31 mouse cellular contexts compared by ENCODE assay signal in genomic region chr13:5367058-5367797, GRCm38 (mm10).
"Had no signal": no experiment of that assay in that cellular context is flagged by ENCODE, and none has a peak within 500 bp of the region (broad histone marks: within the 10 kb centered on the region; RNA-seq: fewer than 3 reads in every experiment).

No protein-coding gene starts in this region.

- H3K27me3 ChIP-seq: limb, embryonic 12.5 days; limb, embryonic 13.5 days; limb, embryonic 15.5 days; liver, embryonic 12.5 days; liver, embryonic 13.5 days; liver, embryonic 15.5 days; lung, embryonic 15.5 days; megakaryocyte, embryonic 14.5 days; midbrain, embryonic 12.5 days; midbrain, embryonic 15.5 days; neural tube, embryonic 12.5 days; neural tube, embryonic 13.5 days had no signal

- H3K4me1 ChIP-seq: limb, embryonic 10.5 days; limb, embryonic 12.5 days; limb, embryonic 13.5 days; limb, embryonic 15.5 days; liver, embryonic 12.5 days; liver, embryonic 13.5 days; liver, embryonic 15.5 days; lung, embryonic 15.5 days; megakaryocyte, embryonic 14.5 days; midbrain, embryonic 10.5 days; midbrain, embryonic 12.5 days; midbrain, embryonic 15.5 days; neural tube, embryonic 12.5 days; neural tube, embryonic 13.5 days had no signal

- H3K27ac ChIP-seq: limb, embryonic 10.5 days; limb, embryonic 12.5 days; limb, embryonic 13.5 days; limb, embryonic 15.5 days; liver, embryonic 12.5 days; liver, embryonic 13.5 days; liver, embryonic 14.5 days; liver, embryonic 15.5 days; lung, embryonic 15.5 days; macrophage; midbrain, embryonic 10.5 days; midbrain, embryonic 12.5 days; midbrain, embryonic 15.5 days; neural tube, embryonic 12.5 days; neural tube, embryonic 13.5 days had no signal

- H3K4me2 ChIP-seq: limb, embryonic 12.5 days; limb, embryonic 13.5 days; limb, embryonic 15.5 days; liver, embryonic 11.5 days; liver, embryonic 12.5 days; liver, embryonic 13.5 days; liver, embryonic 15.5 days; lung, embryonic 14.5 days; lung, embryonic 15.5 days; midbrain, embryonic 11.5 days; midbrain, embryonic 12.5 days; midbrain, embryonic 15.5 days; neural tube, embryonic 12.5 days; neural tube, embryonic 13.5 days had no signal

- H3K36me3 ChIP-seq: limb, embryonic 10.5 days; limb, embryonic 12.5 days; limb, embryonic 13.5 days; limb, embryonic 15.5 days; liver, embryonic 12.5 days; liver, embryonic 13.5 days; liver, embryonic 15.5 days; lung, embryonic 15.5 days; midbrain, embryonic 10.5 days; midbrain, embryonic 12.5 days; midbrain, embryonic 15.5 days; neural tube, embryonic 12.5 days; neural tube, embryonic 13.5 days had no signal

- H3K4me3 ChIP-seq: limb, embryonic 10.5 days; limb, embryonic 12.5 days; limb, embryonic 13.5 days; limb, embryonic 15.5 days; liver, embryonic 12.5 days; liver, embryonic 13.5 days; liver, embryonic 15.5 days; lung, embryonic 15.5 days; megakaryocyte, embryonic 14.5 days; midbrain, embryonic 10.5 days; midbrain, embryonic 12.5 days; midbrain, embryonic 15.5 days; myocyte; neural tube, embryonic 12.5 days; neural tube, embryonic 13.5 days had no signal

- H3K9ac ChIP-seq: limb, embryonic 12.5 days; limb, embryonic 13.5 days; limb, embryonic 15.5 days; liver, embryonic 12.5 days; liver, embryonic 13.5 days; liver, embryonic 14.5 days; liver, embryonic 15.5 days; liver, postnatal 0 days; lung, embryonic 14.5 days; lung, embryonic 15.5 days; midbrain, embryonic 12.5 days; midbrain, embryonic 15.5 days; neural tube, embryonic 12.5 days; neural tube, embryonic 13.5 days had no signal

- DNase-seq: left cerebral cortex, postnatal 4 days; liver; liver, embryonic 13.5 days; liver, postnatal 0 days; lung, adult 18-20 months; lung, adult 2 months; lung, embryonic 14.5 days; lung, postnatal 10 days; lung, postnatal 36 days; lung, postnatal 4 days; midbrain, embryonic 14.5 days had no signal

- H3K9me3 ChIP-seq: limb, embryonic 10.5 days; limb, embryonic 12.5 days; limb, embryonic 13.5 days; limb, embryonic 15.5 days; liver, embryonic 12.5 days; liver, embryonic 13.5 days; liver, embryonic 15.5 days; lung, embryonic 15.5 days; megakaryocyte, embryonic 14.5 days; midbrain, embryonic 10.5 days; midbrain, embryonic 12.5 days; midbrain, embryonic 15.5 days; neural tube, embryonic 12.5 days; neural tube, embryonic 13.5 days had no signal

- ATAC-seq: liver, embryonic 12.5 days; liver, postnatal 0 days; lung, postnatal 0 days; midbrain, embryonic 15.5 days; midbrain, embryonic 16.5 days had no signal
